Mouse (Mus musculus) liver, embryonic 14.5 days (tissue): ENCODE data around the gene Traf1. TPM values are rescaled to one million over a fixed set of nuclear protein-coding genes. Genes with fewer than 3 reads are reported as not detected.

ENCODE experiments used
- ATAC-seq: fragments of 200-750 bp; cut with Nextera tagmentation; 2 replicates; pipeline ENCODE4 v1.8.0; 2017; ENCODE audit warnings: moderate number of reproducible peaks, mild to moderate bottlenecking, moderate library complexity; ENCODE audit not compliant: insufficient read depth
- DNase-seq, 3 experiments: peaks; one replicate each; pipeline ENCODE4 v3.0.0-alpha.2; 2012 to 2013; ENCODE audit warnings: low read depth in 3 of 3, low spot score in 3 of 3
- H3K27ac ChIP-seq: fragments of 300-500 bp; sonication (generic); 2 replicates; pipeline ENCODE4 v1.5.1; 2014; ENCODE audit warnings: moderate library complexity, mild to moderate bottlenecking, control low read depth, inconsistent platforms
- H3K27me3 ChIP-seq: fragments of 300-500 bp; sonication (generic); 2 replicates; pipeline ENCODE4 v1.6.1; 2014; ENCODE audit warnings: mild to moderate bottlenecking, low read length, moderate library complexity; ENCODE audit not compliant: control insufficient read depth, insufficient read depth
- H3K36me3 ChIP-seq: fragments of 300-500 bp; sonication (generic); replicated peaks from 2 replicates; pipeline ENCODE4 v1.6.1; 2014; ENCODE audit warnings: low read depth; ENCODE audit not compliant: control insufficient read depth, insufficient read depth
- H3K4me1 ChIP-seq, 2 experiments: fragments of 200-500 bp in 1 of 2; fragments of 300-500 bp in 1 of 2; sonication (generic) in 1 of 2; replicated peaks; 2 replicates each; pipeline ENCODE4 v1.6.1; 2012 to 2014; ENCODE audit warnings: antibody characterized with exemption in 1 of 2, inconsistent platforms in 1 of 2, low read length in 1 of 2; ENCODE audit not compliant: control insufficient read depth in 2 of 2, insufficient read depth in 2 of 2
- H3K4me2 ChIP-seq: fragments of 300-500 bp; sonication (generic); 2 replicates; pipeline ENCODE4 v1.6.1; 2014; ENCODE audit warnings: low read depth, mild to moderate bottlenecking, control low read depth, moderate library complexity
- H3K4me3 ChIP-seq, 2 experiments: fragments of 200-500 bp in 1 of 2; fragments of 300-500 bp in 1 of 2; sonication (generic) in 1 of 2; 2 replicates each; pipeline ENCODE4 v1.5.1; 2012 to 2014; ENCODE audit warnings: low read depth in 2 of 2, low read length in 2 of 2, mild to moderate bottlenecking in 2 of 2, control low read depth in 1 of 2, inconsistent platforms in 1 of 2, moderate library complexity in 1 of 2; ENCODE audit not compliant: insufficient read depth in 1 of 2
- H3K9ac ChIP-seq: fragments of 300-500 bp; sonication (generic); replicated peaks from 2 replicates; pipeline ENCODE4 v1.6.1; 2014; ENCODE audit warnings: mild to moderate bottlenecking, control low read depth, moderate library complexity
- H3K9me3 ChIP-seq: fragments of 300-500 bp; sonication (generic); 2 replicates; pipeline ENCODE4 v1.6.1; 2016; ENCODE audit warnings: low read length, mixed read lengths; ENCODE audit not compliant: control insufficient read depth
- CTCF ChIP-seq: IDR thresholded peaks from 2 replicates; pipeline ENCODE4 v1.5.1; 2016; ENCODE audit warnings: antibody characterized with exemption, low read depth, control low read depth
- EP300 ChIP-seq: IDR thresholded peaks from 2 replicates; pipeline ENCODE4 v1.6.1; 2016; ENCODE audit warnings: antibody characterized with exemption, low read depth
- WGBS: fragments of 180-500 bp; shearing (Covaris S2); extraction: QIAGEN DNeasy Blood & Tissue Kit; methylation state at CpG from one replicate; pipeline ENCODE4 v1.1.7; 2014; ENCODE audit not compliant: insufficient replicate concordance; 5-methylcytosine and 5-hydroxymethylcytosine counted together
- polyA plus RNA-seq, 2 experiments: library from polyadenylated mRNA; depleted of rRNA in 1 of 2; stranded (reverse) in 1 of 2; unstranded in 1 of 2; fragments of >200 nt; fragmentation: Nextera tagmentation in 1 of 2; extraction: Ambion mirVana in 1 of 2; gene quantifications; 2 replicates each; pipeline versions ENCODE4 v1.2.1 to v1.2.3; 2012 to 2014

The Traf1 gene
- polyA plus RNA-seq, 2 experiments: 0.07 TPM; not detected in 1

DNA sequence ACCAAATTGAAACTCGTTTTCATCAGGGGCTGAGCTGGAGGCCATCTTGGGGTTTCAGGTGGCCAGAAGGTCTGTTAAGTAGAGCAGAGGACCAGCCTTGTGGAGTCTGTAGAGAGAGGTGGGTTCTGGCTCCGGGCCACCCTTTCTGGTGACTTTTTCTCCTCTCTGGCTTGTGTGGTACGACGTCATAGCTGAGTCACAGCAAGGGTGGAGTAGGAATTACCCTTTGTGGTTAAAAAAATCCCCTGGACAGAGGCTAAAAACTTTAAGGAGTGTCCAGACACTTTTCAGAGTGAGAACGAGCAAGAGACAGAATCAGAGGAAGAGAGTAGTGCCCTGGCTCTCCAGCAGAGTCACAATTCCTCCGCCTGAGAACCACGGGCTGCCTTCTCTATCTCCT is 3.5 kb downstream of the Traf1 start:
- Histone ChIP-seq H3K9ac (no peak overlapping the region), H3K9me3 (no peaks in the 10 kb centered on the region), H3K27ac (no peak overlapping the region), H3K4me3 (no peak overlapping the region), H3K27me3 (no peaks in the 10 kb centered on the region), H3K36me3 (no peaks in the 10 kb centered on the region), H3K4me2 (no peak overlapping the region), H3K4me1 (peaks cover 0 to 5% of the 10 kb centered on the region in 2 experiments; a peak in 1 of 4 replicates)
- ATAC-seq: no peak
- 36% methylated on average over 7 of the region's 7 CpGs for WGBS
- no peak for DNase-seq
- no peak for TF ChIP-seq EP300

GRCm38 (mm10) chr2:34957405-34957804 is 4.2 kb downstream of the Traf1 start:
- H3K36me3 ChIP-seq: no peaks in the 10 kb centered on the region
- peaks cover 0 to 5% of the 10 kb centered on the region in 2 experiments; a peak in 1 of 4 replicates for H3K4me1 ChIP-seq
- H3K4me2 ChIP-seq: no peak overlapping the region
- ATAC-seq (no peak), DNase-seq (no peak)
- no peak overlapping the region for H3K9ac ChIP-seq
- 48% methylated on average over 1 of the region's 1 CpGs for WGBS
- no peaks in the 10 kb centered on the region for H3K27me3 ChIP-seq
- no peak overlapping the region for H3K27ac ChIP-seq
- H3K9me3 ChIP-seq: no peaks in the 10 kb centered on the region
- TF ChIP-seq CTCF: no peak
- no peak for TF ChIP-seq EP300
- H3K4me3 ChIP-seq: no peak overlapping the region

- H3K27me3 ChIP-seq: no peaks in the 10 kb centered on the region
- no peaks in the 10 kb centered on the region for H3K9me3 ChIP-seq
- H3K4me3 ChIP-seq: no peak overlapping the region
- no peak overlapping the region for H3K27ac ChIP-seq
- TF ChIP-seq CTCF (no peak), EP300 (no peak)
- peaks cover 0 to 5% of the 10 kb centered on the region in 2 experiments; a peak in 1 of 4 replicates for H3K4me1 ChIP-seq
- H3K9ac ChIP-seq: no peak overlapping the region
- WGBS: 34% methylated on average over 5 of the region's 5 CpGs
- no peak for DNase-seq
- no peak overlapping the region for H3K4me2 ChIP-seq
- no peaks in the 10 kb centered on the region for H3K36me3 ChIP-seq
- ATAC-seq: no peak
These were observed 4.6 kb downstream of the Traf1 start for GRCm38 (mm10) chr2:34956941-34957340.

GRCm38 (mm10) chr2:34954344-34954743 is 7.2 kb downstream of the Traf1 start:
- H3K9ac ChIP-seq: no peak overlapping the region
- H3K4me1 ChIP-seq: no peaks in the 10 kb centered on the region
- no peak overlapping the region for H3K27ac ChIP-seq
- no peak overlapping the region for H3K4me3 ChIP-seq
- no peak overlapping the region for H3K4me2 ChIP-seq
- TF ChIP-seq EP300 (no peak), CTCF (no peak)
- H3K27me3 ChIP-seq: no peaks in the 10 kb centered on the region
- no peak for ATAC-seq
- DNase-seq: no peak
- H3K9me3 ChIP-seq: no peaks in the 10 kb centered on the region
- no peaks in the 10 kb centered on the region for H3K36me3 ChIP-seq

DNA sequence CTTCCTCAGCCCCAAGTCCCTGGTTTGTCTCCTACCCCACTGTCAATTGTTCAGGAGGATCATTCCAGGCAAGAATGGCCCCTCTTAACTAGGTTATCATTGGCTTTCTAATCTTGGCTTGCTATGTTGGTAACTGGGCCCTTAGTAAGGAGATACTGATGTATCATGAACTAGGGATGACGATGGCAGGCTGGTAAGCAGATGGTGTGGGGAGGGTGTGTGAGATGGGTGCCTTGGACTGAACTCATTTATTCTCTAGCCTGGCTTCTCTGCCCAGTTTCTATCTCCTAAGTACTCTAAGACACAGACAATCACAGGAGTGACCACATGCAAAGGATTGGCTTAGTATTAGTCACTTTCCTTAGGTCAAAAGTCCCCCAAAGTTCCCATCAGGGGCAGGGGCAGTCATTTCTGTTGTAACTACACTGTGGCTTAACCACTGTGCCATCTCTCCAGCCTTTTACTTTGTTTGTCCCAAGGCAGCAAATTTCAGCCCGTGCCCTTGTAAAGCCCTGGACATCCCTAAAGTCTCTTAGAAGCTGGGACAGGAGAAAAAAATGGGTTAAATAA is 7.9 kb downstream of the Traf1 start:
- H3K4me1 ChIP-seq: no peaks in the 10 kb centered on the region
- ATAC-seq (no peak), DNase-seq (no peak)
- no peaks in the 10 kb centered on the region for H3K27me3 ChIP-seq
- no peak overlapping the region for H3K4me3 ChIP-seq
- no peak for TF ChIP-seq CTCF
- no peak for TF ChIP-seq EP300
- H3K9ac ChIP-seq: no peak overlapping the region
- H3K27ac ChIP-seq: no peak overlapping the region
- H3K9me3 ChIP-seq: no peaks in the 10 kb centered on the region
- H3K36me3 ChIP-seq: no peaks in the 10 kb centered on the region
- no peak overlapping the region for H3K4me2 ChIP-seq
- WGBS: 50% methylated on average over 2 of the region's 2 CpGs
